Mouse (Mus musculus): ENCODE data around the gene Gm20388. TPM values are rescaled to one million over a fixed set of nuclear protein-coding genes. Genes with fewer than 3 reads are reported as not detected.

Gene Gm20388
- polyA plus RNA-seq, 1 experiment from 2014 or later: 12.4 TPM

- no peak overlapping the region for H3K9ac ChIP-seq (ENCODE audit: low read depth, low read length)
- WGBS: 91% methylated on average over 5 of the region's 5 CpGs
- H3K27ac ChIP-seq (ENCODE audit: low read depth, low read length): no peak overlapping the region
- no peaks in the 10 kb centered on the region for H3K9me3 ChIP-seq (ENCODE audit: control insufficient read depth, low read length)
- H3K4me3 ChIP-seq (ENCODE audit: low read length): no peak overlapping the region
- H3K4me2 ChIP-seq (ENCODE audit: low read length): no peak overlapping the region
- ATAC-seq: no peak
- H3K27me3 ChIP-seq (replicated peaks; ENCODE audit: control insufficient read depth, insufficient read depth, low read length): peaks cover 8% of the 10 kb centered on the region
- H3K36me3 ChIP-seq (ENCODE audit: control insufficient read depth, insufficient read depth, low read length): no peaks in the 10 kb centered on the region
- no peaks in the 10 kb centered on the region for H3K4me1 ChIP-seq (ENCODE audit: control insufficient read depth, insufficient read depth, low read depth, low read length)
Measured at GRCm38 (mm10) chr8:120962606-120963380, 1052.2 kb downstream of the Gm20388 start.

- H3K4me2 ChIP-seq (ENCODE audit: low read length): no peak overlapping the region
- 16% methylated on average over 3 of the region's 3 CpGs for WGBS
- H3K9ac ChIP-seq (ENCODE audit: low read depth, low read length): no peak overlapping the region
- H3K27me3 ChIP-seq (replicated peaks; ENCODE audit: control insufficient read depth, insufficient read depth, low read length): peaks cover 17% of the 10 kb centered on the region
- no peaks in the 10 kb centered on the region for H3K4me1 ChIP-seq (ENCODE audit: control insufficient read depth, insufficient read depth, low read depth, low read length)
- H3K27ac ChIP-seq (ENCODE audit: low read depth, low read length): no peak overlapping the region
- no peaks in the 10 kb centered on the region for H3K9me3 ChIP-seq (ENCODE audit: control insufficient read depth, low read length)
- H3K36me3 ChIP-seq (ENCODE audit: control insufficient read depth, insufficient read depth, low read length): no peaks in the 10 kb centered on the region
- no peak for ATAC-seq
- no peak overlapping the region for H3K4me3 ChIP-seq (ENCODE audit: low read length)
Measured at GRCm38 (mm10) chr8:120966557-120966956, 1055.9 kb downstream of the Gm20388 start.

- H3K9ac ChIP-seq (ENCODE audit: low read depth, low read length): no peak overlapping the region
- H3K4me3 ChIP-seq (ENCODE audit: low read length): no peak overlapping the region
- H3K36me3 ChIP-seq (ENCODE audit: control insufficient read depth, insufficient read depth, low read length): no peaks in the 10 kb centered on the region
- no peak overlapping the region for H3K27ac ChIP-seq (ENCODE audit: low read depth, low read length)
- peaks cover 22% of the 10 kb centered on the region for H3K27me3 ChIP-seq (replicated peaks; ENCODE audit: control insufficient read depth, insufficient read depth, low read length)
- no peak for ATAC-seq
- H3K9me3 ChIP-seq (ENCODE audit: control insufficient read depth, low read length): no peaks in the 10 kb centered on the region
- H3K4me1 ChIP-seq (ENCODE audit: control insufficient read depth, insufficient read depth, low read depth, low read length): peaks cover 13% of the 10 kb centered on the region
- WGBS: 36% methylated on average over 6 of the region's 6 CpGs
- H3K4me2 ChIP-seq (ENCODE audit: low read length): no peak overlapping the region
Measured at GRCm38 (mm10) chr8:120968308-120968707, 1057.7 kb downstream of the Gm20388 start.

- no peak overlapping the region for H3K4me2 ChIP-seq (ENCODE audit: low read length)
- H3K4me1 ChIP-seq (ENCODE audit: control insufficient read depth, insufficient read depth, low read depth, low read length): peaks cover 13% of the 10 kb centered on the region
- ATAC-seq: no peak
- H3K9me3 ChIP-seq (ENCODE audit: control insufficient read depth, low read length): no peaks in the 10 kb centered on the region
- H3K4me3 ChIP-seq (ENCODE audit: low read length): no peak overlapping the region
- H3K36me3 ChIP-seq (ENCODE audit: control insufficient read depth, insufficient read depth, low read length): no peaks in the 10 kb centered on the region
- WGBS: 20% methylated on average over 5 of the region's 5 CpGs
- no peak overlapping the region for H3K9ac ChIP-seq (ENCODE audit: low read depth, low read length)
- H3K27me3 ChIP-seq (replicated peaks; ENCODE audit: control insufficient read depth, insufficient read depth, low read length): peaks cover 28% of the 10 kb centered on the region
- no peak overlapping the region for H3K27ac ChIP-seq (ENCODE audit: low read depth, low read length)
Measured at GRCm38 (mm10) chr8:120970346-120970745, 1059.7 kb downstream of the Gm20388 start.

GRCm38 (mm10) chr8:120971691-120972469 is 1061.2 kb downstream of the Gm20388 start:
- Histone ChIP-seq H3K4me2 (ENCODE audit: low read length) (peak overlapping the region; percentile 84), H3K9ac (ENCODE audit: low read depth, low read length) (peak overlapping the region; percentile 58), H3K27ac (ENCODE audit: low read depth, low read length) (no peak overlapping the region), H3K4me3 (ENCODE audit: low read length) (peak overlapping the region; percentile 40), H3K9me3 (ENCODE audit: control insufficient read depth, low read length) (no peaks in the 10 kb centered on the region), H3K4me1 (ENCODE audit: control insufficient read depth, insufficient read depth, low read depth, low read length) (peaks cover 13% of the 10 kb centered on the region), H3K36me3 (ENCODE audit: control insufficient read depth, insufficient read depth, low read length) (no peaks in the 10 kb centered on the region), H3K27me3 (replicated peaks; ENCODE audit: control insufficient read depth, insufficient read depth, low read length) (peaks cover 28% of the 10 kb centered on the region)
- no peak; the same call in 1 of the 2 replicates for ATAC-seq
- 17% methylated on average over 34 of the region's 34 CpGs for WGBS

- Histone ChIP-seq H3K36me3 (ENCODE audit: control insufficient read depth, insufficient read depth, low read length) (no peaks in the 10 kb centered on the region), H3K4me1 (ENCODE audit: control insufficient read depth, insufficient read depth, low read depth, low read length) (peaks cover 13% of the 10 kb centered on the region), H3K4me3 (ENCODE audit: low read length) (no peak overlapping the region), H3K27ac (ENCODE audit: low read depth, low read length) (no peak overlapping the region), H3K9ac (ENCODE audit: low read depth, low read length) (no peak overlapping the region), H3K4me2 (ENCODE audit: low read length) (peak overlapping the region; percentile 84; the same call in 1 of the 2 replicates), H3K27me3 (replicated peaks; ENCODE audit: control insufficient read depth, insufficient read depth, low read length) (peaks cover 23% of the 10 kb centered on the region), H3K9me3 (ENCODE audit: control insufficient read depth, low read length) (no peaks in the 10 kb centered on the region)
- WGBS: 16% methylated on average over 7 of the region's 7 CpGs
- no peak for ATAC-seq
Measured at GRCm38 (mm10) chr8:120973046-120973445, 1062.4 kb downstream of the Gm20388 start.

- H3K4me2 ChIP-seq (ENCODE audit: low read length): no peak overlapping the region
- H3K9ac ChIP-seq (ENCODE audit: low read depth, low read length): no peak overlapping the region
- no peak overlapping the region for H3K4me3 ChIP-seq (ENCODE audit: low read length)
- peaks cover 12% of the 10 kb centered on the region for H3K27me3 ChIP-seq (replicated peaks; ENCODE audit: control insufficient read depth, insufficient read depth, low read length)
- no peak for ATAC-seq
- H3K36me3 ChIP-seq (ENCODE audit: control insufficient read depth, insufficient read depth, low read length): no peaks in the 10 kb centered on the region
- H3K4me1 ChIP-seq (ENCODE audit: control insufficient read depth, insufficient read depth, low read depth, low read length): peaks cover 9% of the 10 kb centered on the region
- no peak overlapping the region for H3K27ac ChIP-seq (ENCODE audit: low read depth, low read length)
- WGBS: 74% methylated on average over 13 of the region's 13 CpGs
- H3K9me3 ChIP-seq (ENCODE audit: control insufficient read depth, low read length): no peaks in the 10 kb centered on the region
Measured at GRCm38 (mm10) chr8:120977131-120977530, 1066.5 kb downstream of the Gm20388 start.

GRCm38 (mm10) chr8:120979210-120979609 is 1068.6 kb downstream of the Gm20388 start:
- H3K27me3 ChIP-seq (replicated peaks; ENCODE audit: control insufficient read depth, insufficient read depth, low read length): no peaks in the 10 kb centered on the region
- H3K36me3 ChIP-seq (ENCODE audit: control insufficient read depth, insufficient read depth, low read length): no peaks in the 10 kb centered on the region
- H3K4me1 ChIP-seq (ENCODE audit: control insufficient read depth, insufficient read depth, low read depth, low read length): no peaks in the 10 kb centered on the region
- H3K4me2 ChIP-seq (ENCODE audit: low read length): no peak overlapping the region
- H3K4me3 ChIP-seq (ENCODE audit: low read length): no peak overlapping the region
- H3K27ac ChIP-seq (ENCODE audit: low read depth, low read length): no peak overlapping the region
- ATAC-seq: no peak
- H3K9me3 ChIP-seq (ENCODE audit: control insufficient read depth, low read length): no peaks in the 10 kb centered on the region
- WGBS: 70% methylated on average over 9 of the region's 9 CpGs
- H3K9ac ChIP-seq (ENCODE audit: low read depth, low read length): no peak overlapping the region

- no peak for ATAC-seq
- Histone ChIP-seq H3K9me3 (ENCODE audit: control insufficient read depth, low read length) (no peaks in the 10 kb centered on the region), H3K27me3 (replicated peaks; ENCODE audit: control insufficient read depth, insufficient read depth, low read length) (no peaks in the 10 kb centered on the region), H3K4me3 (ENCODE audit: low read length) (no peak overlapping the region), H3K9ac (ENCODE audit: low read depth, low read length) (no peak overlapping the region), H3K4me2 (ENCODE audit: low read length) (no peak overlapping the region), H3K36me3 (ENCODE audit: control insufficient read depth, insufficient read depth, low read length) (no peaks in the 10 kb centered on the region), H3K4me1 (ENCODE audit: control insufficient read depth, insufficient read depth, low read depth, low read length) (no peaks in the 10 kb centered on the region), H3K27ac (ENCODE audit: low read depth, low read length) (no peak overlapping the region)
- 71% methylated on average over 13 of the region's 13 CpGs for WGBS
Measured at GRCm38 (mm10) chr8:120980948-120981347, 1070.3 kb downstream of the Gm20388 start.
